Mouse (Mus musculus) thymus, postnatal 25 days (tissue): ENCODE data around the gene Dok7.

ENCODE experiments used
- DNase-seq: peaks from one replicate; pipeline ENCODE4 v3.0.0; 2022

Dok7 gene

GRCm38 (mm10) chr5:35058216-35058615 is 1.6 kb downstream of the Dok7 start:
- DNase-seq = no peak

GRCm38 (mm10) chr5:35060098-35060497 is 3.5 kb downstream of the Dok7 start:
- no peak for DNase-seq

GRCm38 (mm10) chr5:35069841-35070240 is 13.3 kb downstream of the Dok7 start:
- DNase-seq = no peak

- no peak for DNase-seq
These were observed 13.7 kb downstream of the Dok7 start for GRCm38 (mm10) chr5:35070314-35070713.

- no peak for DNase-seq
These were observed 14.4 kb downstream of the Dok7 start for GRCm38 (mm10) chr5:35070953-35071352.

GRCm38 (mm10) chr5:35071855-35072254 is 15.3 kb downstream of the Dok7 start:
- DNase-seq = no peak

GRCm38 (mm10) chr5:35073235-35073634 is 16.7 kb downstream of the Dok7 start:
- no peak for DNase-seq

- no peak for DNase-seq
These were observed 17.4 kb downstream of the Dok7 start for GRCm38 (mm10) chr5:35073992-35074391.

GRCm38 (mm10) chr5:35076369-35076768 is 19.8 kb downstream of the Dok7 start:
- DNase-seq = no peak

- no peak for DNase-seq
These were observed 22.5 kb downstream of the Dok7 start for GRCm38 (mm10) chr5:35079101-35079500.

- no peak for DNase-seq
These were observed 28.3 kb downstream of the Dok7 start for GRCm38 (mm10) chr5:35084913-35085312.

GRCm38 (mm10) chr5:35088785-35089613 is 32.4 kb downstream of the Dok7 start:
- DNase-seq = peak; percentile 67

- no peak for DNase-seq
These were observed 33.0 kb downstream of the Dok7 start for GRCm38 (mm10) chr5:35089614-35089963.

- DNase-seq = no peak
These were observed 35.1 kb downstream of the Dok7 start for GRCm38 (mm10) chr5:35091636-35092035.

GRCm38 (mm10) chr5:35103086-35103485 is 46.5 kb downstream of the Dok7 start:
- no peak for DNase-seq

GRCm38 (mm10) chr5:35103528-35103927 is 47.0 kb downstream of the Dok7 start:
- DNase-seq = no peak

- DNase-seq = no peak
These were observed 47.8 kb downstream of the Dok7 start for GRCm38 (mm10) chr5:35104183-35104959.

GRCm38 (mm10) chr5:35104960-35105921 is 48.7 kb downstream of the Dok7 start, which contains the start of gene Lrpap1:
Gene Lrpap1 (minus strand): TSS chr5:35105766.
- peak; percentile 88 for DNase-seq

GRCm38 (mm10) chr5:35105922-35106298 is 49.3 kb downstream of the Dok7 start:
- DNase-seq = no peak

GRCm38 (mm10) chr5:35112444-35112843 is 55.9 kb downstream of the Dok7 start:
- no peak for DNase-seq

- DNase-seq = no peak
These were observed 59.4 kb downstream of the Dok7 start for GRCm38 (mm10) chr5:35116002-35116401.

GRCm38 (mm10) chr5:35117633-35118032 is 61.1 kb downstream of the Dok7 start:
- no peak for DNase-seq

- no peak for DNase-seq
These were observed 61.9 kb downstream of the Dok7 start for GRCm38 (mm10) chr5:35118418-35118817.
